8 mouse cellular contexts compared by ENCODE assay signal in the genomic region with DNA sequence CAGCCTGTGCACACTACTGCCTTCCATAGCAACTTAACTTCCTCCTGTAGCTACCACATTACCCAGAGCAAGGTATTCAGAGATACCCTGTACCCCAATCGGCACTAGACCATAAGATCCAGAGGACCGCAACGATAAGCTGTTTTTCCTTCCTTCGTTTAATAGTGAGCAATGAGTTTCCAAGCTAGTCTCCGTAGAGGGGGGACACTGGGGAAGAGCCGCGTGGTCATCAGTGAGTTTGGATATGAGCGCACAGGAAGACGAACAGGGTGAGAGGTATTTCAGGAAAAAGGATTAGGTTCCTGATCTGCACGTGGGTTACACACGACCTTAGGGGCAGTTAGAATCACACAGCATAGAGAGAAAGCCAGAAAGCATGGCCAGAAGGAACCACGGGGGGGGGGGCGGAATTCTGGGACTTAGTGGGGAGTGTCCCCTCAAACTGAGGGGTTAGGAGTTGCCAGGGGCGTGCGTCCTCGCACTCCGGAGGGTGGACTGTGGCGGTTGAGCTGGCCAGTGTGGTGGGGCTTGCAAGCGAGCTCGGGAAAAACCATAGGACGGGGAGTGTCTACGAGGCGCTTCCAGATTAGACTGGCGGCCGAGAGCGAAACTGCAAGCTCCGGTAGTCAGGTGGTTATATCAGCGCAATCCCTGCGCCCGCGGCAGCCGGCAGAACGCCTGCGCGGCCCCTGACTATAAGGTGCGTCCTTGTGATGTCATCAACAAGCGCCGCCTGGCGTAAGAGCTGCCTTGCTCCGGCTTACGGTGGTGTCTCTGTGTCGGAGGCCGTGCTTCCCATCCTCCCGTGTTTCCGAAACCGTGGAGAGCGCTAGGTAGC. TPM values are rescaled to one million over a fixed set of nuclear protein-coding genes. Genes with fewer than 3 reads are reported as not detected.
DNase-seq lines count a peak whose midpoint lies in the region; ATAC-seq and TF ChIP-seq lines count a peak whose summit lies in the region.

No protein-coding gene starts in this region.

- H3K27me3 ChIP-seq in heart, embryonic 15.5 days, result peaks cover 37% of the 10 kb centered on the region
- H3K27me3 ChIP-seq in liver, embryonic 14.5 days (ENCODE audit: control insufficient read depth, insufficient read depth, low read length), result peaks cover 2% of the 10 kb centered on the region
- peaks cover 20% of the 10 kb centered on the region for H3K27me3 ChIP-seq in neural tube, embryonic 11.5 days (ENCODE audit: control insufficient read depth, insufficient read depth, low read length)
- peaks cover 1% of the 10 kb centered on the region; the same call in 1 of the 2 replicates for H3K27me3 ChIP-seq in stomach, postnatal 0 days (ENCODE audit: control insufficient read depth, insufficient read depth, low read length)

- H3K4me3 ChIP-seq in heart, embryonic 15.5 days, result peak overlapping the region; percentile 76
- H3K4me3 ChIP-seq in liver, embryonic 14.5 days (ENCODE audit: insufficient read depth in 1 of 2, low read depth in 2 of 2, low read length in 2 of 2), result peak overlapping the region; percentile 87 to 92
- peak overlapping the region; percentile 64 for H3K4me3 ChIP-seq in neural tube, embryonic 11.5 days (ENCODE audit: low read depth, low read length)
- H3K4me3 ChIP-seq in stomach, postnatal 0 days (ENCODE audit: low read depth, low read length), result peak overlapping the region; percentile 73

- peak overlapping the region; percentile 90 for H3K27ac ChIP-seq in heart, embryonic 15.5 days
- H3K27ac ChIP-seq in liver, embryonic 14.5 days, result peak overlapping the region; percentile 87
- peak overlapping the region; percentile 80 for H3K27ac ChIP-seq in neural tube, embryonic 11.5 days (ENCODE audit: low read depth, low read length)
- H3K27ac ChIP-seq in stomach, postnatal 0 days (replicated peaks), result peak overlapping the region; percentile 88

- DNase-seq in c-Kit-negative CD71-positive TER-119-positive erythroid progenitor cells, embryonic 14.5 days (ENCODE audit: low read depth, low spot score), result peak; percentile 89
- DNase-seq in fibroblast of lung, adult 2 months (ENCODE audit: low read depth), result peak; percentile 93
- DNase-seq in kidney, postnatal 25 days, result peak; percentile 98
- DNase-seq in liver, embryonic 14.5 days (ENCODE audit: low read depth in 3 of 3, low spot score in 3 of 3), result peak; percentile 93 to 95 (median 93)
- DNase-seq in neural tube, embryonic 11.5 days (ENCODE audit: low spot score), result peak; percentile 97
- peak; percentile 96 for DNase-seq in stomach, postnatal 0 days (ENCODE audit: low spot score)

- WGBS in heart, embryonic 15.5 days, result 1% methylated on average over 47 of the region's 47 CpGs
- 1% methylated on average over 47 of the region's 47 CpGs for WGBS in liver, embryonic 14.5 days (ENCODE audit: insufficient replicate concordance)
- 3% methylated on average over 47 of the region's 47 CpGs for WGBS in neural tube, embryonic 11.5 days
- under 1% methylated on average over 47 of the region's 47 CpGs for whole genome bisulfite sequencing in stomach, postnatal 0 days

- peaks cover 5% of the 10 kb centered on the region; the same call in 1 of the 2 replicates for H3K36me3 ChIP-seq in heart, embryonic 15.5 days
- peaks cover 7% of the 10 kb centered on the region; the same call in 1 of the 2 replicates for H3K36me3 ChIP-seq in liver, embryonic 14.5 days (replicated peaks; ENCODE audit: control insufficient read depth, insufficient read depth, low read depth)
- H3K36me3 ChIP-seq in neural tube, embryonic 11.5 days (ENCODE audit: control insufficient read depth, insufficient read depth, low read length), result peaks cover 2% of the 10 kb centered on the region; the same call in 1 of the 2 replicates
- peaks cover 4% of the 10 kb centered on the region for H3K36me3 ChIP-seq in stomach, postnatal 0 days (ENCODE audit: control insufficient read depth, insufficient read depth, low read length)

- peak; percentile 27; the same call in 1 of the 2 replicates for TF ChIP-seq EP300 in liver, embryonic 14.5 days (IDR thresholded peaks at IDR 0.05; ENCODE audit: low read depth)
- no peak for TF ChIP-seq EP300 in stomach, postnatal 0 days (optimal IDR thresholded peaks at IDR 0.05)

- H3K9me3 ChIP-seq in heart, embryonic 15.5 days (replicated peaks), result no peaks in the 10 kb centered on the region
- H3K9me3 ChIP-seq in liver, embryonic 14.5 days (ENCODE audit: control insufficient read depth, low read length), result no peaks in the 10 kb centered on the region
- H3K9me3 ChIP-seq in neural tube, embryonic 11.5 days (ENCODE audit: control insufficient read depth, low read length), result no peaks in the 10 kb centered on the region
- no peaks in the 10 kb centered on the region for H3K9me3 ChIP-seq in stomach, postnatal 0 days (ENCODE audit: control insufficient read depth, low read length)

- H3K4me1 ChIP-seq in heart, embryonic 15.5 days (replicated peaks), result peaks cover 23% of the 10 kb centered on the region
- H3K4me1 ChIP-seq in liver, embryonic 14.5 days (replicated peaks; ENCODE audit: control insufficient read depth in 2 of 2, insufficient read depth in 2 of 2, low read length in 1 of 2), result peaks cover 9 to 16% of the 10 kb centered on the region in 2 experiments; a peak in 3 of 4 replicates
- H3K4me1 ChIP-seq in neural tube, embryonic 11.5 days (ENCODE audit: control insufficient read depth, insufficient read depth, low read length), result peaks cover 13% of the 10 kb centered on the region
- peaks cover 2% of the 10 kb centered on the region; the same call in 1 of the 2 replicates for H3K4me1 ChIP-seq in stomach, postnatal 0 days (replicated peaks; ENCODE audit: control insufficient read depth, insufficient read depth)

- peak; percentile 98 for ATAC-seq in CD4-positive, CD25-positive, alpha-beta regulatory T cell, adult 4 months
- ATAC-seq in heart, embryonic 15.5 days (replicated peaks; ENCODE audit: insufficient number of reproducible peaks, insufficient read depth, low FRiP score, low read depth), result peak; percentile 95
- ATAC-seq in liver, embryonic 14.5 days (ENCODE audit: insufficient read depth), result peak; percentile 89
- ATAC-seq in neural tube, embryonic 11.5 days (ENCODE audit: insufficient read depth, low FRiP score, low TSS enrichment), result peak; percentile 93
- peak; percentile 96 for ATAC-seq in stomach, postnatal 0 days (ENCODE audit: low FRiP score, low TSS enrichment)

- peak; percentile 80 for TF ChIP-seq CTCF in liver, embryonic 14.5 days (IDR thresholded peaks at IDR 0.05; ENCODE audit: low read depth)
- TF ChIP-seq CTCF in stomach, postnatal 0 days (IDR thresholded peaks at IDR 0.05; ENCODE audit: low read depth), result peak; percentile 71

- peak overlapping the region; percentile 74 for H3K9ac ChIP-seq in heart, embryonic 15.5 days
- H3K9ac ChIP-seq in liver, embryonic 14.5 days (replicated peaks), result peak overlapping the region; percentile 93
- peak overlapping the region; percentile 74 for H3K9ac ChIP-seq in neural tube, embryonic 11.5 days (ENCODE audit: low read length)
- H3K9ac ChIP-seq in stomach, postnatal 0 days (ENCODE audit: low read length), result peak overlapping the region; percentile 86

- H3K4me2 ChIP-seq in heart, embryonic 15.5 days, result peak overlapping the region; percentile 90
- H3K4me2 ChIP-seq in liver, embryonic 14.5 days (ENCODE audit: low read depth), result peak overlapping the region; percentile 86
- H3K4me2 ChIP-seq in neural tube, embryonic 11.5 days (ENCODE audit: low read depth), result peak overlapping the region; percentile 84
- H3K4me2 ChIP-seq in stomach, postnatal 0 days (replicated peaks; ENCODE audit: low read depth), result peak overlapping the region; percentile 96

RNA-seq across cellular contexts. Expression of a gene that starts 6.5 kb away (rescaled TPM):
- polyA plus RNA-seq in CD4-positive, CD25-positive, alpha-beta regulatory T cell, adult 4 months (2017; shearing (Covaris generic)), result 1 to 10 TPM; 7.9 to 9.5 TPM
- polyA plus RNA-seq in heart, embryonic 15.5 days (2015; fragmentation: Nextera tagmentation; extraction: Ambion mirVana), result 22.5 and 37.4 TPM in 2 replicates
- 33.4 and 41.7 TPM in 2 replicates for polyA plus RNA-seq in liver, embryonic 14.5 days (2012; rRNA removed)
- 50.6 and 57.2 TPM in 2 replicates for polyA plus RNA-seq in liver, embryonic 14.5 days (2014; fragmentation: Nextera tagmentation; extraction: Ambion mirVana)
- 127 and 131 TPM in 2 replicates for polyA plus RNA-seq in neural tube, embryonic 11.5 days (2014; fragmentation: Nextera tagmentation; extraction: Ambion mirVana)
- polyA plus RNA-seq in stomach, postnatal 0 days (2015; fragmentation: Nextera tagmentation; extraction: Ambion mirVana), result 219 and 245 TPM in 2 replicates

RNA-seq across cellular contexts. Expression of a gene that starts 6.7 kb away (rescaled TPM):
- polyA plus RNA-seq in CD4-positive, CD25-positive, alpha-beta regulatory T cell, adult 4 months (2017; shearing (Covaris generic)), result not detected
- polyA plus RNA-seq in heart, embryonic 15.5 days (2015; fragmentation: Nextera tagmentation; extraction: Ambion mirVana), result not detected in 2 replicates
- polyA plus RNA-seq in liver, embryonic 14.5 days (2012; rRNA removed), result not detected in 2 replicates
- not detected in 2 replicates for polyA plus RNA-seq in liver, embryonic 14.5 days (2014; fragmentation: Nextera tagmentation; extraction: Ambion mirVana)
- not detected in 2 replicates for polyA plus RNA-seq in neural tube, embryonic 11.5 days (2014; fragmentation: Nextera tagmentation; extraction: Ambion mirVana)
- polyA plus RNA-seq in stomach, postnatal 0 days (2015; fragmentation: Nextera tagmentation; extraction: Ambion mirVana), result 0.21 and 0.23 TPM in 2 replicates

RNA-seq across cellular contexts. Expression of a gene that starts 10.4 kb away (rescaled TPM):
- 10 to 100 TPM; 32.7 to 53.9 TPM for polyA plus RNA-seq in CD4-positive, CD25-positive, alpha-beta regulatory T cell, adult 4 months (2017; shearing (Covaris generic))
- polyA plus RNA-seq in heart, embryonic 15.5 days (2015; fragmentation: Nextera tagmentation; extraction: Ambion mirVana), result 25.0 and 34.5 TPM in 2 replicates
- 6.3 and 7.5 TPM in 2 replicates for polyA plus RNA-seq in liver, embryonic 14.5 days (2012; rRNA removed)
- polyA plus RNA-seq in liver, embryonic 14.5 days (2014; fragmentation: Nextera tagmentation; extraction: Ambion mirVana), result 6.8 and 7.6 TPM in 2 replicates
- 42.0 and 45.1 TPM in 2 replicates for polyA plus RNA-seq in neural tube, embryonic 11.5 days (2014; fragmentation: Nextera tagmentation; extraction: Ambion mirVana)
- polyA plus RNA-seq in stomach, postnatal 0 days (2015; fragmentation: Nextera tagmentation; extraction: Ambion mirVana), result 15.6 and 17.0 TPM in 2 replicates

RNA-seq across cellular contexts. Expression of a gene that starts 23.1 kb away (rescaled TPM):
- not detected for polyA plus RNA-seq in CD4-positive, CD25-positive, alpha-beta regulatory T cell, adult 4 months (2017; shearing (Covaris generic))
- polyA plus RNA-seq in heart, embryonic 15.5 days (2015; fragmentation: Nextera tagmentation; extraction: Ambion mirVana), result not detected in 2 replicates
- not detected in 2 replicates for polyA plus RNA-seq in liver, embryonic 14.5 days (2012; rRNA removed)
- polyA plus RNA-seq in liver, embryonic 14.5 days (2014; fragmentation: Nextera tagmentation; extraction: Ambion mirVana), result not detected in 2 replicates
- 0.28 TPM in 1 of 2 replicates, not detected in the other for polyA plus RNA-seq in neural tube, embryonic 11.5 days (2014; fragmentation: Nextera tagmentation; extraction: Ambion mirVana)
- 0.07 TPM in 1 of 2 replicates, not detected in the other for polyA plus RNA-seq in stomach, postnatal 0 days (2015; fragmentation: Nextera tagmentation; extraction: Ambion mirVana)

RNA-seq across cellular contexts. Expression of a gene that starts 23.2 kb away (rescaled TPM):
- polyA plus RNA-seq in CD4-positive, CD25-positive, alpha-beta regulatory T cell, adult 4 months (2017; shearing (Covaris generic)), result 10 to 100 TPM; 20.2 to 28.9 TPM
- 41.8 and 58.9 TPM in 2 replicates for polyA plus RNA-seq in heart, embryonic 15.5 days (2015; fragmentation: Nextera tagmentation; extraction: Ambion mirVana)
- 14.2 and 16.3 TPM in 2 replicates for polyA plus RNA-seq in liver, embryonic 14.5 days (2012; rRNA removed)
- polyA plus RNA-seq in liver, embryonic 14.5 days (2014; fragmentation: Nextera tagmentation; extraction: Ambion mirVana), result 13.2 and 15.5 TPM in 2 replicates
- polyA plus RNA-seq in neural tube, embryonic 11.5 days (2014; fragmentation: Nextera tagmentation; extraction: Ambion mirVana), result 95.0 and 110 TPM in 2 replicates
- polyA plus RNA-seq in stomach, postnatal 0 days (2015; fragmentation: Nextera tagmentation; extraction: Ambion mirVana), result 38.8 and 40.7 TPM in 2 replicates

Comparison
In these comparisons a context has a peak if more than half of its experiments do, and no peak if none do; other contexts are left out.
1. Peak in every context shown above with its lines: DNase-seq, ATAC-seq, H3K4me3 ChIP-seq and H3K27ac ChIP-seq.